Mouse (Mus musculus) G1E (cell line): Measurements from ENCODE around the gene Disc1.

Experiments
- CTCF ChIP-seq: IDR thresholded peaks from 2 replicates; pipeline ENCODE4 v1.5.1; 2012; ENCODE audit warnings: low read depth, low read length, inconsistent platforms, mixed read lengths
- GATA1 ChIP-seq: IDR thresholded peaks from 2 replicates; pipeline ENCODE4 v1.6.1; 2012; ENCODE audit warnings: borderline replicate concordance, low read length, inconsistent platforms, mixed read lengths

GRCm38 (mm10) chr8:125169628-125170027 lies 115.6 kb downstream of the Disc1 start:
- TF ChIP-seq CTCF (no peak), GATA1 (no peak)
